Mouse (Mus musculus): Measurements from ENCODE around the gene Sult2a6.

DNA sequence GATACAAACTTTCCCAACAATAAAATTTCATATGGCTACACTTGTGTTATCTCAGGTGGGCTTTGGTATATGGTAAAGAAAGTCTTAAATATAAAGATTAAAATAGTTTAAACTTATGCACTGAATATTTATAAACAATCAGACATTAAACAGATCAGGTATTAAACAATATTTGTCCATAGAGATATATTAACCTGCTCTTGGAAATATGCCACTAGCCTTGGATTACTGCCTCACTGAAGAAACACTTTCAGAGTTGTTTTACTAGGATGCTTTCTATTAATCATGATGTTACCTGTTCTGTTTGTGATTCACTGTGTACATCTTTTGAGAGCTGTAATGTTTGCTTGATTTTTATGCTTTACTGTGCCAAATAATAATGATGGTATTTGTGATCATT lies 39.4 kb downstream of the Sult2a6 start:
- TF ChIP-seq CTCF (IDR thresholded peaks at IDR 0.05; ENCODE audit: insufficient read depth, low read depth, low read length) (no peak), POLR2A (IDR thresholded peaks at IDR 0.05; ENCODE audit: insufficient read depth, low read depth, low read length) (no peak)

Data from olfactory bulb, adult 2 months (tissue).